In the genomic region with DNA sequence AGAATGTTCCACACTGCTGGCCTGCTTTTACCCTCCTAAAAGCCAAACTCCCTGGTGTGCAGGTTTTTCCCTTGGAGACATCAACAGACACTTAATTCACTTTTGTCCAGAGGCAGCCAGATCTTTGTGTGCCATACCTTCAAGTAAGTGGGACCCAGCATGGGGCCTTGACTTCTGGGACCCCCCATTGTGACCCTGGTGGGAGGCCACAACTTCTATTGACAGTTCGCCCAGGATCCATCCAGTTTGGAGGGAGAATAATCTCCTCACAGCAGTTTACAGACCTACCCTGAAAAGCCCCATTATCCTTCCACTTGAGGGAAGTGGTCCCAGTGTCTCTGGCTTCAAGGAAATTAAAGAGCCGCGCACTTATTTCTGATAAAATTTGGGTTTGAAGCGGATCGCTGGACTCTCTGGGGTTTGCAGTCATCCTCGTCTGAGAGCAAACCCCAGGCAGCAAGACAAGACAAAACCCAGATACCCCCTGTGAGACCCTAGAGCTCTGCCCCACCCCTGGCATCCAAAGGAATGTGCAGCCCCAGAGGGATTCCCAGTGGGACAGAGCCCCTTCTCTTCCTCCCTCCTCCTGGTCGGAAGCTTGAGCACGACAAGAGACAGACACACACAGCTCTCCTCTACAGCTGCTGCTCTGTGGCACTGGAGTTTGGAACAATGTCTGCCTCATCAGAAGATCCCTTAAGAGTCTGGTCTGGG, we compare ENCODE assay signal across 29 mouse cellular contexts.
A peak's percentile ranks its signal among the peaks of the same experiment; 100 is the strongest.
DNase-seq lines count a peak whose midpoint lies in the region; ATAC-seq and TF ChIP-seq lines count a peak whose summit lies in the region.
"Had no signal": no experiment of that assay in that cellular context is flagged by ENCODE, and none has a peak within 500 bp of the region (broad histone marks: within the 10 kb centered on the region; RNA-seq: fewer than 3 reads in every experiment).

No protein-coding gene starts in this region.

- H3K4me3 ChIP-seq in intestine, embryonic 14.5 days (ENCODE audit: low read depth, low read length): no peak overlapping the region
- H3K4me3 ChIP-seq in intestine, postnatal 0 days (ENCODE audit: low read depth, low read length): no peak overlapping the region
- no peak overlapping the region for H3K4me3 ChIP-seq in embryonic facial prominence, embryonic 10.5 days
- H3K4me3 ChIP-seq: heart, adult 2 months; heart, embryonic 15.5 days; intestine, embryonic 15.5 days; limb, embryonic 13.5 days had no signal

- DNase-seq in intestine, embryonic 14.5 days (ENCODE audit: low spot score): no peak
- peak; percentile 98 for DNase-seq in ES-CJ7 (ENCODE audit: low read depth, low spot score)
- no peak for DNase-seq in embryonic facial prominence, embryonic 10.5 days (ENCODE audit: low spot score)
- DNase-seq in mesoderm, embryonic 11.5 days (ENCODE audit: low read depth, low spot score): peak; percentile 47
- DNase-seq in adrenal gland, adult (ENCODE audit: inconsistent age in 2 of 2, low spot score in 1 of 2): no peak
- DNase-seq: adrenal gland, postnatal 14 days; cerebellum, adult 18-20 months; cerebellum, postnatal 10 days; gastrocnemius, postnatal 25 days; heart, adult 2 months; kidney, adult 8-10 months; kidney, postnatal 10 days; liver, postnatal 0 days; right cerebral cortex, adult 18-20 months; right cerebral cortex, postnatal 4 days; thymus, adult 18-20 months; thymus, postnatal 25 days had no signal

- no peak overlapping the region for H3K9ac ChIP-seq in intestine, embryonic 14.5 days (ENCODE audit: low read length)
- no peak overlapping the region for H3K9ac ChIP-seq in intestine, postnatal 0 days (ENCODE audit: low read depth, low read length)
- H3K9ac ChIP-seq: heart, embryonic 15.5 days; intestine, embryonic 15.5 days; limb, embryonic 13.5 days; liver, postnatal 0 days had no signal

- H3K27me3 ChIP-seq in intestine, embryonic 14.5 days (replicated peaks; ENCODE audit: control insufficient read depth, insufficient read depth, low read length): no peaks in the 10 kb centered on the region
- no peaks in the 10 kb centered on the region for H3K27me3 ChIP-seq in intestine, postnatal 0 days (replicated peaks; ENCODE audit: control insufficient read depth, insufficient read depth, low read length)
- H3K27me3 ChIP-seq in embryonic facial prominence, embryonic 10.5 days (replicated peaks; ENCODE audit: low read depth, poor library complexity, severe bottlenecking): peaks cover 43% of the 10 kb centered on the region
- H3K27me3 ChIP-seq: CH12.LX; intestine, embryonic 15.5 days had no signal

- no peak overlapping the region for H3K27ac ChIP-seq in intestine, embryonic 14.5 days (ENCODE audit: low read depth)
- no peak overlapping the region for H3K27ac ChIP-seq in intestine, postnatal 0 days (ENCODE audit: low read depth, low read length)
- H3K27ac ChIP-seq in embryonic facial prominence, embryonic 10.5 days (replicated peaks): peak overlapping the region; percentile 35; the same call in 1 of the 2 replicates
- H3K27ac ChIP-seq: heart, adult 2 months; heart, embryonic 15.5 days; intestine, embryonic 15.5 days; limb, embryonic 13.5 days; macrophage; stomach, postnatal 0 days had no signal

- H3K9me3 ChIP-seq in intestine, embryonic 14.5 days (ENCODE audit: control insufficient read depth, low read length): no peaks in the 10 kb centered on the region
- H3K9me3 ChIP-seq in intestine, postnatal 0 days (ENCODE audit: control insufficient read depth): no peaks in the 10 kb centered on the region
- H3K9me3 ChIP-seq in embryonic facial prominence, embryonic 10.5 days: no peaks in the 10 kb centered on the region
- H3K9me3 ChIP-seq: heart, embryonic 15.5 days; intestine, embryonic 15.5 days; limb, embryonic 13.5 days had no signal

- no peaks in the 10 kb centered on the region for H3K36me3 ChIP-seq in intestine, embryonic 14.5 days (ENCODE audit: control insufficient read depth, insufficient read depth, low read length)
- H3K36me3 ChIP-seq in intestine, postnatal 0 days (ENCODE audit: control insufficient read depth, insufficient read depth): no peaks in the 10 kb centered on the region
- H3K36me3 ChIP-seq in embryonic facial prominence, embryonic 10.5 days (replicated peaks): no peaks in the 10 kb centered on the region
- H3K36me3 ChIP-seq: heart, embryonic 15.5 days; intestine, embryonic 15.5 days; limb, embryonic 13.5 days had no signal

- 0 out of 2 replicates have a peak, but pooled peaks have one; percentile 36 for ATAC-seq in intestine, embryonic 14.5 days (replicated peaks; ENCODE audit: low FRiP score, low TSS enrichment, low read depth)
- ATAC-seq in intestine, postnatal 0 days: no peak
- no peak for ATAC-seq in cerebellum, adult (ENCODE audit: insufficient number of reproducible peaks, low FRiP score, low TSS enrichment)
- ATAC-seq: forebrain, embryonic 14.5 days; hindbrain, embryonic 16.5 days; intestine, embryonic 15.5 days; liver, postnatal 0 days; midbrain, embryonic 16.5 days had no signal

- 26% methylated on average over 8 of the region's 8 CpGs for WGBS in intestine, embryonic 14.5 days
- WGBS in intestine, postnatal 0 days: 59% methylated on average over 8 of the region's 8 CpGs
- WGBS in embryonic facial prominence, embryonic 10.5 days: 7% methylated on average over 8 of the region's 8 CpGs

- 0 out of 2 replicates have a peak, but pooled peaks cover 4% of the 10 kb centered on the region for H3K4me1 ChIP-seq in intestine, embryonic 14.5 days (replicated peaks; ENCODE audit: control insufficient read depth, insufficient read depth, low read length)
- H3K4me1 ChIP-seq in intestine, postnatal 0 days (replicated peaks; ENCODE audit: control insufficient read depth, insufficient read depth, low read length): no peaks in the 10 kb centered on the region
- H3K4me1 ChIP-seq in embryonic facial prominence, embryonic 10.5 days: peaks cover 18% of the 10 kb centered on the region

- H3K4me2 ChIP-seq in intestine, embryonic 14.5 days (ENCODE audit: low read length): no peak overlapping the region
- no peak overlapping the region for H3K4me2 ChIP-seq in intestine, postnatal 0 days (replicated peaks; ENCODE audit: low read depth)
- H3K4me2 ChIP-seq: heart, embryonic 15.5 days; intestine, embryonic 15.5 days; limb, embryonic 13.5 days; liver, embryonic 11.5 days had no signal

- no peak for TF ChIP-seq CTCF in intestine, postnatal 0 days (IDR thresholded peaks at IDR 0.05; ENCODE audit: low read depth)

Comparison
In these comparisons a context has a peak if more than half of its experiments do, and no peak if none do; other contexts are left out.
1. DNase-seq: peak in ES-CJ7 (single experiment) and mesoderm, embryonic 11.5 days (single experiment); none in intestine, embryonic 14.5 days (single experiment), embryonic facial prominence, embryonic 10.5 days (single experiment) and adrenal gland, adult (0 of 2).